Mouse (Mus musculus): Measurements from ENCODE around the gene 4930539E08Rik. TPM values are rescaled to one million over a fixed set of nuclear protein-coding genes. Genes with fewer than 3 reads are reported as not detected.

4930539E08Rik gene
- polyA plus RNA-seq, 1 experiment: 0.20 TPM

- Histone ChIP-seq H3K4me1 (ENCODE audit: control insufficient read depth, insufficient read depth, low read length) (peaks cover 3% of the 10 kb centered on the region), H3K27ac (ENCODE audit: insufficient read depth, low read depth, low read length) (no peak overlapping the region), H3K4me3 (ENCODE audit: insufficient read depth, low read length) (no peak overlapping the region)
- TF ChIP-seq POLR2A (IDR thresholded peaks at IDR 0.05; ENCODE audit: borderline replicate concordance, low read depth, low read length) (no peak), CTCF (IDR thresholded peaks at IDR 0.05; ENCODE audit: low read depth, low read length) (no peak)
Measured at GRCm38 (mm10) chr17:28869412-28870110, 45.6 kb downstream of the 4930539E08Rik start.

GRCm38 (mm10) chr17:28867381-28867780, 47.7 kb downstream of the 4930539E08Rik start:
- H3K4me1 ChIP-seq (ENCODE audit: control insufficient read depth, insufficient read depth, low read length): peaks cover 3% of the 10 kb centered on the region
- TF ChIP-seq POLR2A (IDR thresholded peaks at IDR 0.05; ENCODE audit: borderline replicate concordance, low read depth, low read length) (no peak), CTCF (IDR thresholded peaks at IDR 0.05; ENCODE audit: low read depth, low read length) (no peak)
- no peak overlapping the region for H3K4me3 ChIP-seq (ENCODE audit: insufficient read depth, low read length)
- H3K27ac ChIP-seq (ENCODE audit: insufficient read depth, low read depth, low read length): no peak overlapping the region

GRCm38 (mm10) chr17:28866921-28867320, 48.2 kb downstream of the 4930539E08Rik start:
- Histone ChIP-seq H3K4me1 (ENCODE audit: control insufficient read depth, insufficient read depth, low read length) (peaks cover 3% of the 10 kb centered on the region), H3K27ac (ENCODE audit: insufficient read depth, low read depth, low read length) (no peak overlapping the region), H3K4me3 (ENCODE audit: insufficient read depth, low read length) (no peak overlapping the region)
- no peak for TF ChIP-seq POLR2A (IDR thresholded peaks at IDR 0.05; ENCODE audit: borderline replicate concordance, low read depth, low read length)
- TF ChIP-seq CTCF (IDR thresholded peaks at IDR 0.05; ENCODE audit: low read depth, low read length): no peak

GRCm38 (mm10) chr17:28864464-28864863, 50.7 kb downstream of the 4930539E08Rik start:
- H3K4me1 ChIP-seq (ENCODE audit: control insufficient read depth, insufficient read depth, low read length): peaks cover 3% of the 10 kb centered on the region
- no peak for TF ChIP-seq POLR2A (IDR thresholded peaks at IDR 0.05; ENCODE audit: borderline replicate concordance, low read depth, low read length)
- TF ChIP-seq CTCF (IDR thresholded peaks at IDR 0.05; ENCODE audit: low read depth, low read length): no peak
- no peak overlapping the region for H3K4me3 ChIP-seq (ENCODE audit: insufficient read depth, low read length)
- no peak overlapping the region for H3K27ac ChIP-seq (ENCODE audit: insufficient read depth, low read depth, low read length)

- TF ChIP-seq POLR2A (IDR thresholded peaks at IDR 0.05; ENCODE audit: borderline replicate concordance, low read depth, low read length) (no peak), CTCF (IDR thresholded peaks at IDR 0.05; ENCODE audit: low read depth, low read length) (no peak)
- Histone ChIP-seq H3K4me3 (ENCODE audit: insufficient read depth, low read length) (no peak overlapping the region), H3K27ac (ENCODE audit: insufficient read depth, low read depth, low read length) (no peak overlapping the region), H3K4me1 (ENCODE audit: control insufficient read depth, insufficient read depth, low read length) (peaks cover 3% of the 10 kb centered on the region)
Measured at GRCm38 (mm10) chr17:28863926-28864325, 51.2 kb downstream of the 4930539E08Rik start.

- Histone ChIP-seq H3K4me1 (ENCODE audit: control insufficient read depth, insufficient read depth, low read length) (no peaks in the 10 kb centered on the region), H3K4me3 (ENCODE audit: insufficient read depth, low read length) (no peak within 1 kb of the TSS), H3K27ac (ENCODE audit: insufficient read depth, low read depth, low read length) (no peak within 1 kb of the TSS)
- TF ChIP-seq CTCF (IDR thresholded peaks at IDR 0.05; ENCODE audit: low read depth, low read length) (no peak), POLR2A (IDR thresholded peaks at IDR 0.05; ENCODE audit: borderline replicate concordance, low read depth, low read length) (no peak)
Measured at GRCm38 (mm10) chr17:28858205-28858604, 56.9 kb downstream of the 4930539E08Rik start, which contains the start of gene Pnpla1. TSS of gene Pnpla1 (plus strand) at chr17:28858411.

- no peak overlapping the region for H3K27ac ChIP-seq (ENCODE audit: insufficient read depth, low read depth, low read length)
- H3K4me1 ChIP-seq (ENCODE audit: control insufficient read depth, insufficient read depth, low read length): no peaks in the 10 kb centered on the region
- TF ChIP-seq POLR2A (IDR thresholded peaks at IDR 0.05; ENCODE audit: borderline replicate concordance, low read depth, low read length) (no peak), CTCF (IDR thresholded peaks at IDR 0.05; ENCODE audit: low read depth, low read length) (no peak)
- no peak overlapping the region for H3K4me3 ChIP-seq (ENCODE audit: insufficient read depth, low read length)
Measured at GRCm38 (mm10) chr17:28856030-28856429, 59.1 kb downstream of the 4930539E08Rik start.

GRCm38 (mm10) chr17:28855166-28855885, 59.8 kb downstream of the 4930539E08Rik start:
- Histone ChIP-seq H3K27ac (ENCODE audit: insufficient read depth, low read depth, low read length) (no peak overlapping the region), H3K4me1 (ENCODE audit: control insufficient read depth, insufficient read depth, low read length) (no peaks in the 10 kb centered on the region), H3K4me3 (ENCODE audit: insufficient read depth, low read length) (no peak overlapping the region)
- TF ChIP-seq CTCF (IDR thresholded peaks at IDR 0.05; ENCODE audit: low read depth, low read length) (no peak), POLR2A (IDR thresholded peaks at IDR 0.05; ENCODE audit: borderline replicate concordance, low read depth, low read length) (no peak)

GRCm38 (mm10) chr17:28854377-28854776, 60.7 kb downstream of the 4930539E08Rik start:
- no peak for TF ChIP-seq CTCF (IDR thresholded peaks at IDR 0.05; ENCODE audit: low read depth, low read length)
- TF ChIP-seq POLR2A (IDR thresholded peaks at IDR 0.05; ENCODE audit: borderline replicate concordance, low read depth, low read length): no peak
- no peak overlapping the region for H3K4me3 ChIP-seq (ENCODE audit: insufficient read depth, low read length)
- no peaks in the 10 kb centered on the region for H3K4me1 ChIP-seq (ENCODE audit: control insufficient read depth, insufficient read depth, low read length)
- no peak overlapping the region for H3K27ac ChIP-seq (ENCODE audit: insufficient read depth, low read depth, low read length)

GRCm38 (mm10) chr17:28850511-28850910, 64.6 kb downstream of the 4930539E08Rik start:
- Histone ChIP-seq H3K4me1 (ENCODE audit: control insufficient read depth, insufficient read depth, low read length) (no peaks in the 10 kb centered on the region), H3K4me3 (ENCODE audit: insufficient read depth, low read length) (no peak overlapping the region), H3K27ac (ENCODE audit: insufficient read depth, low read depth, low read length) (no peak overlapping the region)
- TF ChIP-seq POLR2A (IDR thresholded peaks at IDR 0.05; ENCODE audit: borderline replicate concordance, low read depth, low read length) (no peak), CTCF (IDR thresholded peaks at IDR 0.05; ENCODE audit: low read depth, low read length) (no peak)

Measured in bone marrow macrophage, adult 2 months (primary cell).